Mouse (Mus musculus) kidney, embryonic 14.5 days (tissue): ENCODE measurements around the gene Farsb. TPM values are rescaled to one million over a fixed set of nuclear protein-coding genes. Genes with fewer than 3 reads are reported as not detected.
A peak's percentile ranks its signal among the peaks of the same experiment; 100 is the strongest.

ENCODE experiments used
- ATAC-seq: fragments of 200-750 bp; cut with Nextera tagmentation; 2 replicates; pipeline ENCODE4 v1.8.0; 2017; ENCODE audit warnings: moderate number of reproducible peaks, mild to moderate bottlenecking, moderate TSS enrichment, moderate library complexity; ENCODE audit not compliant: low FRiP score, low TSS enrichment
- H3K27ac ChIP-seq: fragments of 300-500 bp; sonication (generic); 2 replicates; pipeline ENCODE4 v1.5.1; 2014; ENCODE audit warnings: low read depth, mild to moderate bottlenecking, low read length, moderate library complexity, mixed read lengths
- H3K27me3 ChIP-seq: fragments of 300-500 bp; sonication (generic); 2 replicates; pipeline ENCODE4 v1.6.1; 2014; ENCODE audit warnings: mild to moderate bottlenecking, low read length; ENCODE audit not compliant: control insufficient read depth, insufficient read depth
- H3K36me3 ChIP-seq: fragments of 300-500 bp; sonication (generic); 2 replicates; pipeline ENCODE4 v1.6.1; 2014; ENCODE audit warnings: low read length, mixed read lengths; ENCODE audit not compliant: control insufficient read depth, insufficient read depth
- H3K4me1 ChIP-seq: fragments of 300-500 bp; sonication (generic); 2 replicates; pipeline ENCODE4 v1.6.1; 2014; ENCODE audit warnings: low read length, mixed read lengths; ENCODE audit not compliant: control insufficient read depth, insufficient read depth
- H3K4me2 ChIP-seq: fragments of 300-500 bp; sonication (generic); replicated peaks from 2 replicates; pipeline ENCODE4 v1.6.1; 2014; ENCODE audit warnings: low read depth, mild to moderate bottlenecking, low read length
- H3K4me3 ChIP-seq: fragments of 300-500 bp; sonication (generic); 2 replicates; pipeline ENCODE4 v1.5.1; 2014; ENCODE audit warnings: mild to moderate bottlenecking, low read length
- H3K9ac ChIP-seq: fragments of 300-500 bp; sonication (generic); 2 replicates; pipeline ENCODE4 v1.6.1; 2014; ENCODE audit warnings: low read depth, mild to moderate bottlenecking, low read length, moderate library complexity
- H3K9me3 ChIP-seq: fragments of 300-500 bp; sonication (generic); 2 replicates; pipeline ENCODE4 v1.6.1; 2016; ENCODE audit warnings: low read length; ENCODE audit not compliant: control insufficient read depth
- WGBS: fragments of 180-500 bp; shearing (Covaris S2); extraction: QIAGEN DNeasy Blood & Tissue Kit; methylation state at CpG from one replicate; pipeline ENCODE4 v1.1.7; 2014; 5-methylcytosine and 5-hydroxymethylcytosine counted together
- polyA plus RNA-seq: library from polyadenylated mRNA; unstranded; fragments of >200 nt; fragmentation: Nextera tagmentation; extraction: Ambion mirVana; gene quantifications from 2 replicates; pipeline ENCODE4 v1.2.1, GENCODE M21; 2014

Gene Farsb
- polyA plus RNA-seq, 1 experiment from 2014 or later: 148 TPM

DNA sequence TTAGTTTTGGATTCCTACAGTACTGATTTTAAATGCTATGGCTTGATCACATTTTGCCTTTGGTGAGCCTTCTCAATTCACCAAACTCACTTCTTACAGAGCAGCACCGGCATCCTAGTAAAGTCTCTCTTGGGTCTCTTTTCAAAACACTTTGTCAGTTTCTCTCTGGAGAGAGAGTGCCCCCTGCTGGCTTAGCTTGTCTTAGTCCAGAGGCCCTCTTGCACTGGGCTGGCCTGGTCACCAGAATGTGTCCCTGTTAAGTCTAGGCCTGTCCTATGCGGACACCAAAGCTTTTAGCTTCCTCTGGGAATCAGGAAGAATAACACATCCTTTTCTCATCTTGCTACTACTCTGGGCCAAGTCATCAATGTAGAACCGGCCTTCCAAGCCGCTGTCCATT lies 69.1 kb downstream of the Farsb start:
- Histone ChIP-seq H3K9me3 (no peaks in the 10 kb centered on the region), H3K36me3 (peaks cover 31% of the 10 kb centered on the region), H3K9ac (no peak overlapping the region), H3K4me1 (no peaks in the 10 kb centered on the region), H3K4me3 (no peak overlapping the region), H3K27ac (no peak overlapping the region), H3K27me3 (no peaks in the 10 kb centered on the region), H3K4me2 (no peak overlapping the region)
- peak; percentile 71 for ATAC-seq
- WGBS: 49% methylated on average over 4 of the region's 4 CpGs

DNA sequence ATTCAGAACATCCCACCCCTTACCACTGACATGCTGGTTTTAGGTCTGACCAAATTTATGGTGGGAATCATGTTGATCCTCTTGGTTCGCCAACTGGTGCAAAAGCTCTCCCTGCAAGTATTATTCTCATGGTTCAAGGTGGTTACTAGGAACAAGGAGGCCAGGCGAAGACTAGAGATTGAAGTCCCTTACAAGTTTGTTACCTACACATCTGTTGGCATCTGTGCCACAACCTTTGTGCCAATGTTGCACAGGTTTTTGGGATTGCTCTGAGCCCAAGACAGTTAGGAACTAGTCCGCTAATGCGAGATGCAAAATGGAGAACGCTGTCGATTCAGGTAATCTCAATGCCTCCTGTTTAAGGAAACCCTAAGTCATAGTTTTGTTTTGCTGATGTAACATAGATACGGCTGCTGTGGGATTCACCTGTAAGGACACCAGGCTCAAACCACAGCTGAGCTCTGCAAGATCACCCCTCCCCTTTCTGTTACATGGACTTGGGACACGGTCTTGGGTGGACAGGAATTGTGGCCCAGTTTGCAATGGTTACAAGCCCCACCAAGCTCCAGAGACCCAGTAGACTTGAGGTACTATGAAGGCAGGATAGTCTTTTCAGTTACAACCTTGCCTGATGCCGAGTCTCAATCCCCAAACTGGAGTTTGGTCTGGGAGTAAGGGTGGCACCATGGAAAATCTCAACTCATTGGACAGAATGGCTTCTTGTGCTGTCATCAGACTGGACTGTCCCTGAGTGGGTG lies 71.4 kb downstream of the Farsb start:
- peaks cover 14% of the 10 kb centered on the region for H3K36me3 ChIP-seq
- H3K9me3 ChIP-seq: no peaks in the 10 kb centered on the region
- H3K9ac ChIP-seq: no peak overlapping the region
- 93% methylated on average over 9 of the region's 9 CpGs for WGBS
- no peak overlapping the region for H3K4me2 ChIP-seq
- H3K4me1 ChIP-seq: no peaks in the 10 kb centered on the region
- H3K27me3 ChIP-seq: no peaks in the 10 kb centered on the region
- no peak for ATAC-seq
- H3K4me3 ChIP-seq: no peak overlapping the region
- no peak overlapping the region for H3K27ac ChIP-seq

DNA sequence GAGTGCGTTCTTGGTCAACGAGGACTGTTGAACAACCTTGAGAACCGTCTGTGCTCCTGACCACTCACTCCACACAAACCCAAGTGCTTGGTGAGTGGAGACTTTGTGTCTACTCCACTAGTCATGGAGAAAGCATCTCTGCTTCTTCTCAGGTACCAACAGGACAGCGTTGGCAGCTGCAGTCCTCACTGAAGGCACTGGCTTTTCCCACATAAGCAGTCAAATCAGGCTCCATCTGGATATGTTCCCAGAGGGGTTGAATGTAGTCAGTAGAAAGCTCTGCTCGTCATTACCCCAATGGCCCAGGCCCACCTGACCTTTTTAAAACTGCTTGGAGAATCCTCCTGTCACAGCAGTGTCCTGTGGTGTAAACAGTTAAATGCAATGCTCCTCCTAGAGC lies 74.3 kb downstream of the Farsb start:
- no peak for ATAC-seq

DNA sequence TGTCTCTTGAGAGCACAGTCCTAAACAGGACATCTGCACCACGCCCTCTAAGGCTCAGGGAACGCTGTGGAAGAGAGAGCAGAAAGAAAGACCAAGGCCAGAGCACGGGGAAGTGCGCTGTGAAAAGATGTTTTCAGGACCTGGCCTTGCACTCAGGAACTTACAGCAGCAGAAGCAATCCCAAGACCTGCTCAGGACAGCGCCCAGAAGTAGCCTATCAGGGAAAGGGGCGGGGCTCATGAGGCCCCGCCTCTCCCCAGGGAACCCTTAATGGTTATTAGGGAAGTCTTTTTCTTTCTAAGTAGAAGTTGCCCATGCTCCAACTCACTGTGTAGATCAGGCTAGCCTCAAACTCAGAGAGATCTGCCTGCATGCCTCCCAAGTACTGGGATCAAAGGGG lies 76.0 kb downstream of the Farsb start:
- Histone ChIP-seq H3K36me3 (peaks cover 4% of the 10 kb centered on the region; the same call in 1 of the 2 replicates), H3K9me3 (no peaks in the 10 kb centered on the region), H3K4me1 (no peaks in the 10 kb centered on the region), H3K9ac (no peak overlapping the region), H3K4me2 (no peak overlapping the region), H3K27ac (no peak overlapping the region), H3K27me3 (no peaks in the 10 kb centered on the region), H3K4me3 (no peak overlapping the region)
- ATAC-seq: peak; percentile 52; the same call in 1 of the 2 replicates
- 27% methylated on average over 7 of the region's 7 CpGs for WGBS

More for the DNA sequence above, 74.3 kb downstream of the Farsb start:
- H3K4me3 ChIP-seq: no peak overlapping the region
- no peaks in the 10 kb centered on the region for H3K9me3 ChIP-seq
- H3K27me3 ChIP-seq: no peaks in the 10 kb centered on the region
- peaks cover 8% of the 10 kb centered on the region for H3K36me3 ChIP-seq
- H3K27ac ChIP-seq: no peak overlapping the region
- H3K9ac ChIP-seq: no peak overlapping the region
- WGBS: 91% methylated on average over 5 of the region's 5 CpGs
- H3K4me2 ChIP-seq: no peak overlapping the region
- H3K4me1 ChIP-seq: no peaks in the 10 kb centered on the region

DNA sequence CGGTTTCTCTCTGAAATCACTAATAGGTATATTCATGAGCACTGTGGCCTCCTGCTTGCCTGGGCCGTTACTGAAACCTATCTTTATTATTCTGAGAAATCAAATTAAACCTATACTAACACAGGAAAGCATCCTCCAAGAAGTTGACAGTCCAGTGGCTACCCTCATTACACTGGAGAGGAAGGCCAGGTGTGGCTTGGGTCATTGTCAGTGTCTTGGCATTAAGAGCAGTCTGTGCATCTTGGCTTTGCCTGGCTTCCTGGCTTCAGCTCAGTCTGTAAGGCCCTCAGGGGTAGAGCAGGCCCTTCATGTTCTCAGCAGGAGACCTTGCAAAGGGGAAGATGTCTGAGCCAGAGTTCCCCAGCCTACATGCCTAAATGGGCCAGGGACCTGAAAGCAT lies 79.3 kb downstream of the Farsb start:
- WGBS: 84% methylated on average over 2 of the region's 2 CpGs
- no peak for ATAC-seq
- H3K4me2 ChIP-seq: no peak overlapping the region
- no peaks in the 10 kb centered on the region for H3K9me3 ChIP-seq
- H3K27ac ChIP-seq: no peak overlapping the region
- no peak overlapping the region for H3K4me3 ChIP-seq
- no peaks in the 10 kb centered on the region for H3K36me3 ChIP-seq
- no peak overlapping the region for H3K9ac ChIP-seq
- H3K4me1 ChIP-seq: no peaks in the 10 kb centered on the region
- no peaks in the 10 kb centered on the region for H3K27me3 ChIP-seq

DNA sequence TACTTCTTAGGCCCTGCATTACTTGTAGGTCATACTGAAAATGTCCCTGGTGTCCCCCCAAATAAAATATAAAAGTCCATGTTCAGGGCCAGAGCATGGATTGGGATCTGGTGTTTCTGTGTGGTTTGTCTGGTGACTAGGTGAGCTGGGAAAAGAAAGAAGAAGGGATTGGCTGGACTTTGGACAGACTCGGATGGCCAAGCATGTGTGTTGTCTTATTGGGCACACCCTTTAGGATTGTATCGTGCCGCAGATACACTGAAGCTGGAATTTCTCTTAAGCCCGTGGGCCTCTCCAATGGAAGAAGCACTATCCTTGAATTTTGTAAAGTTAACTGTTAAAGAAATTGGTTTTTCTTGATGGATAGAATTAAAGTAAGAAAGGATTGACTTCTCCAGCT lies 87.3 kb downstream of the Farsb start:
- ATAC-seq: no peak
- Histone ChIP-seq H3K27ac (no peak overlapping the region), H3K9ac (no peak overlapping the region), H3K4me1 (peaks cover 4% of the 10 kb centered on the region; the same call in 1 of the 2 replicates), H3K27me3 (no peaks in the 10 kb centered on the region), H3K36me3 (no peaks in the 10 kb centered on the region), H3K4me2 (no peak overlapping the region), H3K9me3 (no peaks in the 10 kb centered on the region), H3K4me3 (no peak overlapping the region)
- 93% methylated on average over 4 of the region's 4 CpGs for WGBS

DNA sequence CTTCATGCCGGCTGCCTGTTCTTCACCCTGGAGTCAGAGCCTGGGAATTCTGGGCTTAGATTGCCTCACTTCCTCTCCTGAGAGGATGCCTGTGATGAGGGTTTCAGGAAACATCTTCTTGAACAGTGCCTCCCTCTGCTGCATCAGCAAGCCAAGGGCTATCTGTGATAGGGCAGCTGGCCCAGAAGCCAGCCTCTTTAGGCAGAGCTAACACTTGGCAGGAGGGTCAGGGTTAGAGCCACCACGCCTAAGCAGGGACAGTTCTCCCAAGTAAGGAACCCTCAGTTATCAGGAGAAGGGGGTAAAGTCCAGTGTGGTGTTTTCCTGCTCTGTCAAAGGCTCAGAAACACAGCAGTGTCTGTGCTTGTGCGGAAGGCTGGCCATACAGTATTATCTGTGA lies 88.9 kb downstream of the Farsb start:
- ATAC-seq: no peak
- no peak overlapping the region for H3K4me3 ChIP-seq
- WGBS: 79% methylated on average over 3 of the region's 3 CpGs

DNA sequence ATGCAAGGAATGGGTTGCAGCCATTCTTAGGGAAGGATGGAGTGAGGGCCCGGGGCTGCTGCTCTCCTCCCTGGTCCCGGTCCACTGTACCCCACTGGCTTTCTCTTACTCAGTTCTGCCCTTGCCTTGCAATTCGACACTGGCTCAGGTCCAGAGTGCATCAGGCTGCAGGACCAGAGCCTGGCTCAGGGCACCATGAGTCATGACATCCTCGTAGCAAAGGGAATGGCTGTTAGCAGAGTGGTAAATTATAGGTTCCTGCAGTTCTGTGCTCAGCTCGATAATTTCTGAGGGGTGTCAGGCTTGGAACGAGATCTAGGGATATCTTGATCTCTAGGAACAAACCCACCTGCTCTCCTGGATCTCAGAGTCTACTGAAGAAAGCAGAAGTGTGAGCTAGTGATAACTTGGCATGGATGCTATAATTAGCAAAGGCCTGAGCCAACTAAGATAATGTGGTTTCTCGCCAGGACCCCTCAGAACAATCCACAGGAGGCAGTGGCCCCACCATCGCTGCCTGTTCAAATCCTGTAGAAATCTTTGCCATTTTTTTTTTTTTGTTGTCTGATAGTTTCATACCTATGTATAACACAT lies 92.3 kb downstream of the Farsb start:
- H3K4me2 ChIP-seq: no peak overlapping the region
- no peak overlapping the region for H3K9ac ChIP-seq
- no peak for ATAC-seq
- H3K4me1 ChIP-seq: peaks cover 9% of the 10 kb centered on the region
- H3K27ac ChIP-seq: no peak overlapping the region
- WGBS: 33% methylated on average over 8 of the region's 8 CpGs
- H3K36me3 ChIP-seq: no peaks in the 10 kb centered on the region
- H3K27me3 ChIP-seq: no peaks in the 10 kb centered on the region
- no peak overlapping the region for H3K4me3 ChIP-seq
- no peaks in the 10 kb centered on the region for H3K9me3 ChIP-seq

More for the DNA sequence above, 88.9 kb downstream of the Farsb start:
- H3K27me3 ChIP-seq: no peaks in the 10 kb centered on the region
- no peak overlapping the region for H3K4me2 ChIP-seq
- no peaks in the 10 kb centered on the region for H3K9me3 ChIP-seq
- H3K27ac ChIP-seq: no peak overlapping the region
- H3K4me1 ChIP-seq: peaks cover 9% of the 10 kb centered on the region
- no peaks in the 10 kb centered on the region for H3K36me3 ChIP-seq
- no peak overlapping the region for H3K9ac ChIP-seq

DNA sequence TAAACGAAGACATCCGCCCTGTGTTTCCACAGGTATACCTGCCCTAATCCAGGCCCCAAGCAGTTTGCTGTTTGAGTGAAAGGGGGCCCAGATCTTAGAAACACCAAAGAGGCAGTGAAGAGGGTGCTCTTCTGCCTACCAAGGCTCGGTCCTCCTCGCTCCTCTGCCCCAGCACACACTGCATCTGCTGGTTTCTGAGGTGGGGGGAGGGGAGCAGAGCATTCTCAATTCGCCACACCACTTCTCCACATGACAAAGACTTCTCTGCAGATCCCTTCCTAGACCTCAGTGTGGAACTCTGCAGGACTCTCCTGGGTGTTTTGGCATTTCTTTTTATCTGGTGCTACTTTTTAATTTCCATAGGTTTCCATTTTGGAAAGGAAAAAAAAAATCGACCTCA lies 93.0 kb downstream of the Farsb start:
- Histone ChIP-seq H3K4me1 (peaks cover 9% of the 10 kb centered on the region), H3K27me3 (no peaks in the 10 kb centered on the region), H3K9ac (no peak overlapping the region), H3K36me3 (no peaks in the 10 kb centered on the region), H3K4me3 (no peak overlapping the region), H3K9me3 (no peaks in the 10 kb centered on the region), H3K27ac (no peak overlapping the region), H3K4me2 (no peak overlapping the region)
- ATAC-seq: no peak
- 51% methylated on average over 6 of the region's 6 CpGs for WGBS
